Mouse (Mus musculus): ENCODE measurements around the gene Enox1. TPM values are rescaled to one million over a fixed set of nuclear protein-coding genes. Genes with fewer than 3 reads are reported as not detected.

The Enox1 gene
- total RNA-seq, 1 experiment, result 25.3 TPM

DNA sequence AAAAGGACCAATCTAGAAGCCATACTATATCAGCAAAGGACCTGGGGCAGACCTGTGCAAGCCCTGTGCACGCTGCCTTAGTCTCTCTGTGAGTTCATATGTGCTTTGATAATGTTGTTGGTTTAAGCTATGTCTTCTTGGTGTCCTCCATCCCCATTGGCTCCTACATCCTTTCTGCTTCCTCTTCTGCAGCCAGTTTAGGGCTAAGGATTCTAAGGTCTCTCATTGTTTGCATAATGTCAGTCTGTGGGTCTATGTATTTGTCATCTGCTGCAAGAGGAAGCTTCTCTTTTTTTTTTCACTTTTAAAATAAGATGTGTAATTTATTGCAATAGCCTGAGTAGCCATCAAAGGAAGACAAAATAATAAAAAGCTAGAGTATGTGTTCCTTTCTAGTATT lies 369.7 kb downstream of the Enox1 start:
- in situ Hi-C loops (cut with MboI; ENCODE audit: low sequenced_read_pairs in 2 of 2, unreplicated experiment in 2 of 2), result no loop called here
- Histone ChIP-seq H3K4me1 (ENCODE audit: control insufficient read depth in 2 of 2, insufficient read depth in 2 of 2, low read length in 2 of 2, poor library complexity in 1 of 2) (peaks cover 2 to 3% of the 10 kb centered on the region in 2 experiments; a peak in 3 of 4 replicates), H3K4me3 (ENCODE audit: insufficient read depth in 1 of 2, low read depth in 1 of 2, low read length in 2 of 2, poor library complexity in 1 of 2, severe bottlenecking in 1 of 2) (no peak overlapping the region), H3K9me3 (ENCODE audit: control insufficient read depth, insufficient read depth, low read depth, low read length) (no peaks in the 10 kb centered on the region), H3K36me3 (ENCODE audit: control insufficient read depth, insufficient read depth, low read length, poor library complexity, severe bottlenecking) (peaks cover 11% of the 10 kb centered on the region), H3K27ac (ENCODE audit: insufficient read depth, low read depth, low read length, poor library complexity, severe bottlenecking) (no peak overlapping the region), H3K9ac (ENCODE audit: insufficient read depth, low read depth, low read length, poor library complexity, severe bottlenecking) (no peak overlapping the region)
- DNase-seq (ENCODE audit: low read depth, low spot score), result no peak
- TF ChIP-seq HCFC1 (IDR thresholded peaks at IDR 0.05; ENCODE audit: borderline replicate concordance, insufficient read depth, low read length), result no peak
- TF ChIP-seq CHD2 (IDR thresholded peaks at IDR 0.05; ENCODE audit: low read depth, low read length), result no peak
- no peak for TF ChIP-seq MAFK (IDR thresholded peaks at IDR 0.05; ENCODE audit: insufficient read depth, low read depth, low read length)
- no peak for TF ChIP-seq ZNF384 (IDR thresholded peaks at IDR 0.05; ENCODE audit: low read depth, low read length)
- TF ChIP-seq ZC3H11A (IDR thresholded peaks at IDR 0.05; ENCODE audit: borderline replicate concordance, low read depth, low read length), result no peak

DNA sequence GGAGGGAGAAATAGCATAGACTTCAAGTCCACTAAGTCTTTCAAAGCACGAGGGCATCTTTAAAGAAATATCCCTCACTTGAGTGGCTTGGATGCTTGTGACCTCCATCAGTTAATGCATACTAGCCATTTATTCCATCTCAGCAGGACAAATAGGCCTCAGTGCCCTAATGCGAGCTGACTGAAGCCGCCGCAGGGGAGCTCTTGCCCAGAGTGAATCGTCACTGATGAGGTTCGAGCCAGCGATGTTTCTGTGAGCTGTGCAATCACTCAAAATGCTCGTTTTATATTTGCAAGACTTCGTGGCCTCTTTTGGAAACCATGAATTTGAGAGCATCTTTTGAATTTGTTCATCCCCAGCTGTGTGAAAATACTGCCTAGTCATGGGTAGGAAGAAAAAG lies 372.6 kb downstream of the Enox1 start:
- no peak for DNase-seq (ENCODE audit: low read depth, low spot score)
- Histone ChIP-seq H3K36me3 (ENCODE audit: control insufficient read depth, insufficient read depth, low read length, poor library complexity, severe bottlenecking) (peaks cover 17% of the 10 kb centered on the region), H3K9me3 (ENCODE audit: control insufficient read depth, insufficient read depth, low read depth, low read length) (no peaks in the 10 kb centered on the region), H3K4me3 (ENCODE audit: insufficient read depth in 1 of 2, low read depth in 1 of 2, low read length in 2 of 2, poor library complexity in 1 of 2, severe bottlenecking in 1 of 2) (no peak overlapping the region), H3K4me1 (ENCODE audit: control insufficient read depth in 2 of 2, insufficient read depth in 2 of 2, low read length in 2 of 2, poor library complexity in 1 of 2) (peaks cover 0 to 5% of the 10 kb centered on the region in 2 experiments; a peak in 3 of 4 replicates), H3K27ac (ENCODE audit: insufficient read depth, low read depth, low read length, poor library complexity, severe bottlenecking) (no peak overlapping the region), H3K9ac (ENCODE audit: insufficient read depth, low read depth, low read length, poor library complexity, severe bottlenecking) (no peak overlapping the region)
- no peak for TF ChIP-seq ZC3H11A (IDR thresholded peaks at IDR 0.05; ENCODE audit: borderline replicate concordance, low read depth, low read length)
- no peak for TF ChIP-seq CHD2 (IDR thresholded peaks at IDR 0.05; ENCODE audit: low read depth, low read length)
- no peak for TF ChIP-seq HCFC1 (IDR thresholded peaks at IDR 0.05; ENCODE audit: borderline replicate concordance, insufficient read depth, low read length)
- TF ChIP-seq ZNF384 (IDR thresholded peaks at IDR 0.05; ENCODE audit: low read depth, low read length), result no peak
- no peak for TF ChIP-seq MAFK (IDR thresholded peaks at IDR 0.05; ENCODE audit: insufficient read depth, low read depth, low read length)
- in situ Hi-C loops (cut with MboI; ENCODE audit: low sequenced_read_pairs in 2 of 2, unreplicated experiment in 2 of 2), result no loop called here

DNA sequence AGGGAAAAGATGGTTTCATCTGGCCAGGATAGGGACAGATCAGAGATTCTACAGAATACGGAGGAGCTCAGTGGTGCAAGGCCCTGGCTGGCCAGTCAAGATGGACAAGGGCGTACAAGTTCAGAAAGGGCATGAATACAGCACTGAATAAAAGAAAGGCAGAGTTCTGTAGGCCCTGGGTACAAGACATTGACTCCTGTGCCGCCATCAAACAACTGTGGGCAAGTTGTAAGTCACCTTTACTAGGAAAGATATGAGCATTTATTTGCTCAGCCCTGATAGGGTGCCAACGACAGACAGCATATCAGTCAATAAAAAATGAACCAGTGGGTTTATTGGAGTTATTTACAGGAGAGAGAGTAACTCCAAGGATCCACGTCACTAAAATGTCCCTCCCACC lies 373.1 kb downstream of the Enox1 start:
- no peak overlapping the region for H3K4me3 ChIP-seq (ENCODE audit: insufficient read depth in 1 of 2, low read depth in 1 of 2, low read length in 2 of 2, poor library complexity in 1 of 2, severe bottlenecking in 1 of 2)
- no peak for TF ChIP-seq CHD2 (IDR thresholded peaks at IDR 0.05; ENCODE audit: low read depth, low read length)
- no peak for TF ChIP-seq HCFC1 (IDR thresholded peaks at IDR 0.05; ENCODE audit: borderline replicate concordance, insufficient read depth, low read length)
- no peak for TF ChIP-seq MAFK (IDR thresholded peaks at IDR 0.05; ENCODE audit: insufficient read depth, low read depth, low read length)
- no peak for TF ChIP-seq ZNF384 (IDR thresholded peaks at IDR 0.05; ENCODE audit: low read depth, low read length)
- in situ Hi-C loops (cut with MboI; ENCODE audit: low sequenced_read_pairs in 2 of 2, unreplicated experiment in 2 of 2), result no loop called here
- H3K4me1 ChIP-seq (ENCODE audit: control insufficient read depth in 2 of 2, insufficient read depth in 2 of 2, low read length in 2 of 2, poor library complexity in 1 of 2), result peaks cover 0 to 5% of the 10 kb centered on the region in 2 experiments; a peak in 3 of 4 replicates
- DNase-seq (ENCODE audit: low read depth, low spot score), result no peak
- no peaks in the 10 kb centered on the region for H3K9me3 ChIP-seq (ENCODE audit: control insufficient read depth, insufficient read depth, low read depth, low read length)
- H3K36me3 ChIP-seq (ENCODE audit: control insufficient read depth, insufficient read depth, low read length, poor library complexity, severe bottlenecking), result peaks cover 17% of the 10 kb centered on the region
- no peak overlapping the region for H3K9ac ChIP-seq (ENCODE audit: insufficient read depth, low read depth, low read length, poor library complexity, severe bottlenecking)
- no peak overlapping the region for H3K27ac ChIP-seq (ENCODE audit: insufficient read depth, low read depth, low read length, poor library complexity, severe bottlenecking)

DNA sequence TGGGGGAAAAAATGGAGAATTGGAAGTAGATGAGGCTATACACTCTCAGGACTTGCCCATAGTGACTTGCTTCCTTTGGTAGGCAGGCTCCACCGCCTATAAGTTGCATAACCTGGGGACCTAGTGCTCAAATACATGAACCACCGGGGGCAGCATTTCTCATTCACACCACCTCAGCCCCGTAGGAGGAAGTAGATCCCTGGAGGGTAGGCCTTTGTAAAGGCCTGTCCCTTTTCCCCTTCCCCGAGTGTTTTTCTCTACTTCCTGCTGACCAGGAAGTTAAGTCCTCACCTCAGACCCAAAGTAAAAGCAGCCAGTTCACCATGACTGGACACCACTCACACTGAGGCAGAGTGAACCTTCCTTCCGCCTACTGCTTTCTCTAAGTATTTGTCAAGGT lies 377.1 kb downstream of the Enox1 start:
- Histone ChIP-seq H3K27ac (ENCODE audit: insufficient read depth, low read depth, low read length, poor library complexity, severe bottlenecking) (no peak overlapping the region), H3K4me1 (ENCODE audit: control insufficient read depth in 2 of 2, insufficient read depth in 2 of 2, low read length in 2 of 2, poor library complexity in 1 of 2) (peaks cover 0 to 2% of the 10 kb centered on the region in 2 experiments; a peak in 2 of 4 replicates), H3K9ac (ENCODE audit: insufficient read depth, low read depth, low read length, poor library complexity, severe bottlenecking) (no peak overlapping the region; the same call in 1 of the 2 replicates), H3K36me3 (ENCODE audit: control insufficient read depth, insufficient read depth, low read length, poor library complexity, severe bottlenecking) (peaks cover 20% of the 10 kb centered on the region), H3K9me3 (ENCODE audit: control insufficient read depth, insufficient read depth, low read depth, low read length) (no peaks in the 10 kb centered on the region), H3K4me3 (ENCODE audit: insufficient read depth in 1 of 2, low read depth in 1 of 2, low read length in 2 of 2, poor library complexity in 1 of 2, severe bottlenecking in 1 of 2) (no peak overlapping the region)
- TF ChIP-seq MAFK (IDR thresholded peaks at IDR 0.05; ENCODE audit: insufficient read depth, low read depth, low read length) (no peak), ZC3H11A (IDR thresholded peaks at IDR 0.05; ENCODE audit: borderline replicate concordance, low read depth, low read length) (peak; percentile 4; the same call in 1 of the 2 replicates)
- no peak for DNase-seq (ENCODE audit: low read depth, low spot score)
- in situ Hi-C loops (cut with MboI; ENCODE audit: low sequenced_read_pairs in 2 of 2, unreplicated experiment in 2 of 2), result no loop called here

DNA sequence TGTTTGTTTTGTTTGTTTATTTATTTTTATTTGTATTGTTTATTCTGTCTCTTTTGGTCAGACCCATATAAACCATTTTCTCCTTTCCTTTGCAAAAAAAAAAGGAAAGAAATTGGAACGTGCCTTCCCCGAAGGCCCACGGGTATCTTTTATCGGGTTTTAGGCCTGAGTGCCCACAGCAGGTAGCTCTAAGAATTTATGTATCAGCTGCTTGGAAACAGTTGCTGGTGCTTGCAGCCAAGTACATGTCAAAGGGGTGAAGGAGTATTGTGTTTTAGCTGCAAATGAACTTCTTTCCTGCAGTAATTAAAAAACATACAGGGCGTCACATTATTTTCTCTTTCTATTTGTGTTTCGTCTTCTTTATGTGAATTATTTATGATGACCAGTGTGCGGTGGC lies 377.6 kb downstream of the Enox1 start:
- Histone ChIP-seq H3K4me1 (ENCODE audit: control insufficient read depth in 2 of 2, insufficient read depth in 2 of 2, low read length in 2 of 2, poor library complexity in 1 of 2) (peaks cover 0 to 2% of the 10 kb centered on the region in 2 experiments; a peak in 2 of 4 replicates), H3K27ac (ENCODE audit: insufficient read depth, low read depth, low read length, poor library complexity, severe bottlenecking) (no peak overlapping the region), H3K4me3 (ENCODE audit: insufficient read depth in 1 of 2, low read depth in 1 of 2, low read length in 2 of 2, poor library complexity in 1 of 2, severe bottlenecking in 1 of 2) (no peak overlapping the region), H3K9ac (ENCODE audit: insufficient read depth, low read depth, low read length, poor library complexity, severe bottlenecking) (no peak overlapping the region), H3K36me3 (ENCODE audit: control insufficient read depth, insufficient read depth, low read length, poor library complexity, severe bottlenecking) (peaks cover 21% of the 10 kb centered on the region), H3K9me3 (ENCODE audit: control insufficient read depth, insufficient read depth, low read depth, low read length) (no peaks in the 10 kb centered on the region)
- no peak for DNase-seq (ENCODE audit: low read depth, low spot score)
- no peak for TF ChIP-seq ZNF384 (IDR thresholded peaks at IDR 0.05; ENCODE audit: low read depth, low read length)
- no peak for TF ChIP-seq MAFK (IDR thresholded peaks at IDR 0.05; ENCODE audit: insufficient read depth, low read depth, low read length)
- no peak for TF ChIP-seq ZC3H11A (IDR thresholded peaks at IDR 0.05; ENCODE audit: borderline replicate concordance, low read depth, low read length)
- no peak for TF ChIP-seq CHD2 (IDR thresholded peaks at IDR 0.05; ENCODE audit: low read depth, low read length)
- TF ChIP-seq HCFC1 (IDR thresholded peaks at IDR 0.05; ENCODE audit: borderline replicate concordance, insufficient read depth, low read length), result no peak
- in situ Hi-C loops (cut with MboI; ENCODE audit: low sequenced_read_pairs in 2 of 2, unreplicated experiment in 2 of 2), result no loop called here
